Mouse (Mus musculus): ENCODE results near the gene Eml2. TPM values are rescaled to one million over a fixed set of nuclear protein-coding genes. Genes with fewer than 3 reads are reported as not detected.
"Not testable (repeated sequence)": the region's sequence is repeated elsewhere in the genome, so short reads cannot be mapped to it uniquely, and the experiment has no call there.

The Eml2 gene
- polyA plus RNA-seq, 1 experiment from 2014 or later, result 6.8 TPM

DNA sequence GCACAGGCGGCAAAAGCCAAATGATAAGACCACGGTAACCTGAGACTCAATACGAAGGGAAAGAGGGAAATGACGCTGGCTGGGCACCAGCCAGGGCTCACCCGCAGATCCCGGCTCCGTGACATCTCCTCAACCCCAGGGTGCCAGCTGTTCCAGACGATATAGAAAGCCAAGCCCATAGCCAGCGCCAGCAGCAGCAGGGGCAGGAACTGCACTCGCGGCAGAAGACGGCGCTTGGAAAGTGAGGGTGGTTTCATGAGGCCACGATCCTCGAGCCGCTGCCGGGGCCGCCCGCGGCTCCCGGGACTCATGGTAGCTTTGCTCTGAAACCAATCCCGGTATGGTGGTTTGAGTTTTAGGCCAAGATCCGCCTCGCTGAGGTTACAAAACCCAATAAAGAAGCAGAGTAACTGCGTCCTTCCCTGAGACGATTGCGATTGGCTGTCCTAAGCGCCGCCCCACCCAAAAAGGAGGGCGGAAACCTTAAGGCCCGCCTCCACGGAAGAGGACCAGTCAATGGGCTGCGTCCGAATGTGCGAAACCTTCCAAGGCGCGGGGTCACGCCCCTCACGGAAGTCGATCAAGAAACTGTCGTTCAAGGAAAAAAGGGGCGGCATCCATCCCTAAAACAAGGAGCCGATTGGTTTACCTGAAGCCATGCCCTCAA lies 27.2 kb upstream of the Eml2 start, which contains the start of gene Qpctl:
Qpctl (minus strand) TSS at position 417 of the 667 bp plus-strand sequence.
- Histone ChIP-seq H3K4me3 (peak within 1 kb of the TSS; percentile 53), H3K36me3 (peaks cover 42% of the 10 kb centered on the region), H3K4me2 (peak within 1 kb of the TSS; percentile 97), H3K9ac (peak within 1 kb of the TSS; percentile 80), H3K9me3 (no peaks in the 10 kb centered on the region), H3K27ac (replicated peaks) (peak within 1 kb of the TSS; percentile 87), H3K4me1 (replicated peaks) (peaks cover 30% of the 10 kb centered on the region), H3K27me3 (no peaks in the 10 kb centered on the region)
- peak; percentile 97 for ATAC-seq (ENCODE audit: low read depth)
- under 1% methylated on average over 43 of the region's 43 CpGs for WGBS

DNA sequence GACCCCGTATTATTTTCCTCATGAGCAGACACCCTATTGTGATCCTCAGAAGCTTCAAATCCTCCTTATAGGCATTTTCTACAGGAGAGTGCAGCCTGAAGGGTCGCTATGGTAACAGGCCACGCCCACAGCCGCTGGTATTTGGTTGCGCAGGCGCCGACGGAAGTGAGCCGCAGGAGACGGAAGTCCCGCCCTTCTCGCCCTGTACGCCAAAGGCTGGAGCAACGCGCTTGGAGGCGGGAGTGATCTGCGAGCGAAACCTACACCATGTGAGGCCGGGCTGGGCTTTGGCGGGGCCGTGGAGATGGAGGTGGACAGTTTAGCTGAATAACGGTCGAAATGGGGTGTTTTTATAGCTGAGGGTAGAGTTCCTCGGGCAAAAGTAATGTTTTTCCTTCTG lies 26.6 kb upstream of the Eml2 start, which contains the start of gene Snrpd2:
Snrpd2 (plus strand) TSS at position 97 of the 400 bp plus-strand sequence.
- 0% methylated on average over 24 of the region's 24 CpGs for WGBS
- peak; percentile 93 for ATAC-seq (ENCODE audit: low read depth)

GRCm38 (mm10) chr7:19151121-19151520 lies 25.1 kb upstream of the Eml2 start:
- not testable (repeated sequence) for H3K9me3 ChIP-seq; H3K9ac ChIP-seq; H3K27ac ChIP-seq (replicated peaks); ATAC-seq (ENCODE audit: low read depth); H3K27me3 ChIP-seq
- peak overlapping the region; percentile 97; the same call in 1 of the 2 replicates for H3K4me2 ChIP-seq
- H3K4me3 ChIP-seq, result 0 out of 2 replicates have a peak overlapping the region, but pooled peaks have one; percentile 53
- peaks cover 30% of the 10 kb centered on the region for H3K4me1 ChIP-seq (replicated peaks)
- H3K36me3 ChIP-seq, result peaks cover 56% of the 10 kb centered on the region
- 93% methylated on average over 10 of the region's 10 CpGs for WGBS

More for the DNA sequence above, 26.6 kb upstream of the Eml2 start, which contains the start of gene Snrpd2:
- peaks cover 30% of the 10 kb centered on the region for H3K4me1 ChIP-seq (replicated peaks)
- H3K27ac ChIP-seq (replicated peaks), result peak within 1 kb of the TSS; percentile 87
- peak within 1 kb of the TSS; percentile 53 for H3K4me3 ChIP-seq
- no peaks in the 10 kb centered on the region for H3K27me3 ChIP-seq
- H3K36me3 ChIP-seq, result peaks cover 49% of the 10 kb centered on the region
- no peaks in the 10 kb centered on the region for H3K9me3 ChIP-seq
- peak within 1 kb of the TSS; percentile 80 for H3K9ac ChIP-seq
- peak within 1 kb of the TSS; percentile 97 for H3K4me2 ChIP-seq

DNA sequence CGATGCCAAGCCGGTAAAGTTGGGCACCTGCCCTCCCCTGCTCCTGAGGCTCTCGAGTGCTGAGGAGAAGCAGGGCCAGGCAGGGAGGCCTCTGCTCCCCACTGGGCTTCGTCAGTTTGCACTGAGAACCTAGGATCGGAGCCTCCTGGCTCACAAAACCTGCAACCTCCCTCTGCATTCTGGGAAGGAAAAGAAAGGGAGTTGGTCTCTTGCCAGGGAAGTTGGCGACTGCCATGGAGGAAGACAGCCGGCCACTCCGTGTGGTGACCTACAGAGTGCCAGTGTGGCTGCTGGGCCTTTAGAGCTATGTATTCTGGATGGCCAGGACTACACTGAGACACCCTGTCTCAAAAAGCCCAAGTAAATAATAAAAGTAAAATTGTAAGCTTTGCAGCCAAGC lies 21.4 kb upstream of the Eml2 start:
- 81% methylated on average over 8 of the region's 8 CpGs for WGBS
- peaks cover 24% of the 10 kb centered on the region for H3K4me1 ChIP-seq (replicated peaks)

GRCm38 (mm10) chr7:19155825-19156475 lies 20.3 kb upstream of the Eml2 start:
- Histone ChIP-seq H3K9ac (no peak overlapping the region), H3K4me3 (no peak overlapping the region), H3K27me3 (peaks cover 21% of the 10 kb centered on the region), H3K36me3 (peaks cover 49% of the 10 kb centered on the region), H3K4me2 (no peak overlapping the region), H3K9me3 (no peaks in the 10 kb centered on the region), H3K4me1 (replicated peaks) (peaks cover 22% of the 10 kb centered on the region), H3K27ac (replicated peaks) (0 out of 2 replicates have a peak overlapping the region, but pooled peaks have one; percentile 18)
- ATAC-seq (ENCODE audit: low read depth), result no peak
- 55% methylated on average over 13 of the region's 13 CpGs for WGBS

More for the DNA sequence above, 21.4 kb upstream of the Eml2 start:
- Histone ChIP-seq H3K4me2 (no peak overlapping the region), H3K9me3 (no peaks in the 10 kb centered on the region), H3K27ac (replicated peaks) (no peak overlapping the region), H3K27me3 (peaks cover 14% of the 10 kb centered on the region), H3K36me3 (peaks cover 49% of the 10 kb centered on the region), H3K9ac (no peak overlapping the region), H3K4me3 (no peak overlapping the region)
- ATAC-seq (ENCODE audit: low read depth), result no peak

GRCm38 (mm10) chr7:19157160-19157800 lies 18.9 kb upstream of the Eml2 start:
- H3K4me3 ChIP-seq, result peak overlapping the region; percentile 13
- no peaks in the 10 kb centered on the region for H3K9me3 ChIP-seq
- H3K4me2 ChIP-seq, result peak overlapping the region; percentile 46
- peaks cover 38% of the 10 kb centered on the region for H3K36me3 ChIP-seq
- ATAC-seq (ENCODE audit: low read depth), result peak; percentile 72
- peak overlapping the region; percentile 73 for H3K27ac ChIP-seq (replicated peaks)
- H3K4me1 ChIP-seq (replicated peaks), result peaks cover 22% of the 10 kb centered on the region
- peaks cover 28% of the 10 kb centered on the region for H3K27me3 ChIP-seq
- 6% methylated on average over 30 of the region's 30 CpGs for WGBS
- peak overlapping the region; percentile 61 for H3K9ac ChIP-seq

- Histone ChIP-seq H3K27me3 (peaks cover 42% of the 10 kb centered on the region), H3K4me2 (no peak overlapping the region), H3K9ac (no peak overlapping the region), H3K4me3 (no peak overlapping the region), H3K36me3 (peaks cover 25% of the 10 kb centered on the region), H3K4me1 (replicated peaks) (peaks cover 22% of the 10 kb centered on the region), H3K9me3 (no peaks in the 10 kb centered on the region), H3K27ac (replicated peaks) (no peak overlapping the region)
- ATAC-seq (ENCODE audit: low read depth), result no peak
- WGBS, result 65% methylated on average over 11 of the region's 11 CpGs
These were observed 17.6 kb upstream of the Eml2 start for GRCm38 (mm10) chr7:19158601-19159000.

DNA sequence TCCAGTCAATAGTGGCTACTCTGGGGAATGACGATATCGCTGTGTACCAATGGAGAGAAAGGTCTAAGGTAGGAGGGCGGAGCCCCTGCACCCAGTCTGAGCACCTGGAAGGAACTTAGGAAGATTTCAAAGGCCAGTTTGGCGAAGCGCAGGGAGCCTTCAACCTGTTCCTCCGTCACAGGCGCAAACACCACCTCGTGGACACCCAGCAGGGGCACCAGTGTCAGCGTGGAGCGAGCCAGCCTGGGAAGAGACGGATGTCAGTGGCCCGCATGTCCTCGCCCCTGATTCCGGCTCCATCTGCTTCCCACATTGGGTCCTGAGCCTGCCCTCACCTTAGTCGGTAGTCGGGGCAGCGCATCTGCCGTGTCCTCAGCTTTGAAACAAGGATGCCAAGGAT lies 16.8 kb upstream of the Eml2 start:
- Histone ChIP-seq H3K27ac (replicated peaks) (no peak overlapping the region), H3K9ac (0 out of 2 replicates have a peak overlapping the region, but pooled peaks have one; percentile 13), H3K36me3 (peaks cover 17% of the 10 kb centered on the region), H3K27me3 (peaks cover 50% of the 10 kb centered on the region), H3K9me3 (no peaks in the 10 kb centered on the region), H3K4me2 (peak overlapping the region; percentile 57), H3K4me3 (no peak overlapping the region), H3K4me1 (replicated peaks) (peaks cover 26% of the 10 kb centered on the region)
- no peak for ATAC-seq (ENCODE audit: low read depth)
- 12% methylated on average over 18 of the region's 18 CpGs for WGBS

GRCm38 (mm10) chr7:19160115-19160514 lies 16.1 kb upstream of the Eml2 start:
- Histone ChIP-seq H3K27me3 (peaks cover 57% of the 10 kb centered on the region), H3K4me3 (peak overlapping the region; percentile 37), H3K36me3 (peaks cover 10% of the 10 kb centered on the region), H3K9ac (peak overlapping the region; percentile 56), H3K27ac (replicated peaks) (no peak overlapping the region), H3K9me3 (no peaks in the 10 kb centered on the region), H3K4me1 (replicated peaks) (peaks cover 33% of the 10 kb centered on the region), H3K4me2 (peak overlapping the region; percentile 57)
- WGBS, result 2% methylated on average over 20 of the region's 20 CpGs
- ATAC-seq (ENCODE audit: low read depth), result peak; percentile 29; the same call in 1 of the 2 replicates

DNA sequence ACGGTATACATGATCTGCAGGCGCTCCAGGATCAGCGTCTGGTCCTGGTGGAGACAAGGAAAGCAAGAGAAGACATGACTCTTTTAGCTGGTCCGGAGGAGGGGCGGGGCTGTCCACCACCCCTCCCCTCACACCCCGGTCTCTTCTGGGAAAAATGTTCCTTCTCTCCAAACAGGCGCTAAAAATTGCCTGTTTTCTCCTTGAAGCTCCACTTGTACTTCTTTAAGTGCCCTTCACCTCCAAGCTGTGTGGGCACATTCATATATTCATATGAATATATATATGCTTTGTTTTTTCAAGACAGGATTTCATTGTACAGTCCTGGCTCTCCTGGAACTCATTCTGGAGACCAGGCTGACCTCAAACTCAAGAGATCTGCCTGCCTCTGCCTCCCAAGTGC lies 13.3 kb upstream of the Eml2 start:
- Histone ChIP-seq H3K4me2 (no peak overlapping the region), H3K4me3 (no peak overlapping the region), H3K9ac (no peak overlapping the region), H3K4me1 (replicated peaks) (peaks cover 34% of the 10 kb centered on the region), H3K9me3 (no peaks in the 10 kb centered on the region), H3K27ac (replicated peaks) (no peak overlapping the region), H3K36me3 (no peaks in the 10 kb centered on the region), H3K27me3 (peaks cover 66% of the 10 kb centered on the region)
- 80% methylated on average over 7 of the region's 7 CpGs for WGBS
- ATAC-seq (ENCODE audit: low read depth), result no peak

GRCm38 (mm10) chr7:19163752-19164151 lies 12.5 kb upstream of the Eml2 start:
- Histone ChIP-seq H3K27ac (replicated peaks) (no peak overlapping the region), H3K36me3 (no peaks in the 10 kb centered on the region), H3K4me1 (replicated peaks) (peaks cover 33% of the 10 kb centered on the region), H3K9me3 (no peaks in the 10 kb centered on the region), H3K4me2 (no peak overlapping the region), H3K9ac (no peak overlapping the region), H3K27me3 (peaks cover 65% of the 10 kb centered on the region), H3K4me3 (no peak overlapping the region)
- 27% methylated on average over 12 of the region's 12 CpGs for WGBS
- no peak for ATAC-seq (ENCODE audit: low read depth)

GRCm38 (mm10) chr7:19164189-19164588 lies 12.0 kb upstream of the Eml2 start:
- H3K4me1 ChIP-seq (replicated peaks), result peaks cover 33% of the 10 kb centered on the region
- no peak overlapping the region for H3K4me3 ChIP-seq
- H3K27ac ChIP-seq (replicated peaks), result no peak overlapping the region
- ATAC-seq (ENCODE audit: low read depth), result no peak
- WGBS, result 0% methylated on average over 6 of the region's 6 CpGs
- 0 out of 2 replicates have a peak overlapping the region, but pooled peaks have one; percentile 22 for H3K9ac ChIP-seq
- peaks cover 61% of the 10 kb centered on the region for H3K27me3 ChIP-seq
- H3K4me2 ChIP-seq, result no peak overlapping the region
- H3K9me3 ChIP-seq, result no peaks in the 10 kb centered on the region
- H3K36me3 ChIP-seq, result no peaks in the 10 kb centered on the region
